Mouse (Mus musculus) liver, adult 2 months (tissue): ENCODE results near the gene Gatb. TPM values are rescaled to one million over a fixed set of nuclear protein-coding genes. Genes with fewer than 3 reads are reported as not detected.

Experiments used
- DNase-seq: peaks from one replicate; pipeline ENCODE4 v3.0.0-alpha.2; 2011; ENCODE audit warnings: low read depth, low spot score; ENCODE audit errors: extremely low read depth
- H3K27ac ChIP-seq: fragments of 200-500 bp; replicated peaks from 2 replicates; pipeline ENCODE4 v1.5.1; 2012; ENCODE audit warnings: low read depth, mild to moderate bottlenecking, control low read depth, inconsistent platforms, low read length; ENCODE audit not compliant: insufficient read depth
- H3K27me3 ChIP-seq: fragments of 200-500 bp; 2 replicates; pipeline ENCODE4 v1.6.1; 2012; ENCODE audit warnings: mild to moderate bottlenecking, moderate library complexity, low read length, inconsistent platforms; ENCODE audit not compliant: control insufficient read depth, insufficient read depth
- H3K36me3 ChIP-seq: fragments of 200-500 bp; 2 replicates; pipeline ENCODE4 v1.6.1; 2012; ENCODE audit warnings: low read length, inconsistent platforms; ENCODE audit not compliant: control insufficient read depth, insufficient read depth
- H3K4me1 ChIP-seq: fragments of 200-500 bp; 2 replicates; pipeline ENCODE4 v1.6.1; 2011; ENCODE audit warnings: low read length; ENCODE audit not compliant: control insufficient read depth, insufficient read depth
- H3K4me3 ChIP-seq: fragments of 200-500 bp; 2 replicates; pipeline ENCODE4 v1.5.1; 2011; ENCODE audit warnings: low read depth, mild to moderate bottlenecking, control low read depth, low read length, moderate library complexity; ENCODE audit not compliant: insufficient read depth
- H3K79me2 ChIP-seq: fragments of 200-500 bp; 2 replicates; pipeline ENCODE4 v1.6.1; 2012; ENCODE audit warnings: inconsistent platforms, mild to moderate bottlenecking, low read length, moderate library complexity; ENCODE audit not compliant: control insufficient read depth, insufficient read depth
- H3K9ac ChIP-seq: fragments of 200-500 bp; 2 replicates; pipeline ENCODE4 v1.6.1; 2012; ENCODE audit warnings: low read depth, mild to moderate bottlenecking, control low read depth, inconsistent platforms, low read length
- CTCF ChIP-seq: fragments of 200-500 bp; IDR thresholded peaks from 2 replicates; pipeline ENCODE4 v1.5.1; 2011; ENCODE audit warnings: low read depth, low read length, control low read depth
- POLR2A ChIP-seq: fragments of 200-500 bp; IDR thresholded peaks from 2 replicates; pipeline ENCODE4 v1.6.1; 2011; ENCODE audit warnings: low read length, control low read depth; ENCODE audit not compliant: insufficient read depth; ENCODE audit errors: extremely low read depth
- WGBS: fragments of 180-500 bp; shearing (Covaris S2); methylation state at CpG from one replicate; pipeline ENCODE4 v1.1.7; 2018; 5-methylcytosine and 5-hydroxymethylcytosine counted together
- polyA plus RNA-seq: library from polyadenylated mRNA; depleted of rRNA; stranded (reverse); fragments of >200 nt; gene quantifications from 2 replicates; pipeline ENCODE4 v1.2.3, GENCODE M21; 2012
- total RNA-seq: library from RNA; depleted of rRNA; stranded (reverse); fragments of >200 nt; gene quantifications from 2 replicates; pipeline ENCODE4 v1.2.3, GENCODE M21; 2014

The Gatb gene
- total and polyA plus RNA-seq, 2 experiments = 17.1 to 39.5 TPM

DNA sequence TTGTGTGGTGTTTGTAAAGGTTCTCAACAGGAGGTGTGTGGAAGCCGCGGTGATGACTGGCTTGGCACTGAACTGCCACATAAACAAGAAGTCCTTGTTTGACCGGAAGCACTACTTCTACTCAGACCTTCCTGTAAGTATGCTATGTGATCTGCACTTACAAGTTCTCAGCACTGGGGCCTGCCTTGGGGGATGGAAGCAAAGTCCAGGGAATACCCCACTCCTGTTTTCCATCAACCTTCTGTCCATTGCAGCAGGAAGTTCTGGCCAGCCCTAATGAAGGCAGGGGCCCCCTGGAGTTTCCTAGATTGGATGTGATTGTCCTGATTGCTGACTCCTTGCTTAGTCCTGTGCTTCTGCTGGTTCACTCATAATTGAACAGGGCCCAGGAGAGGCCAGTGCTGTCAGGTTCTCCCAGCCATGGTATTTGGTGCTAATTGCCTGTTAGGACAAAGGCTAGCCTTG lies 28.0 kb downstream of the Gatb start:
- H3K4me1 ChIP-seq = no peaks in the 10 kb centered on the region
- no peaks in the 10 kb centered on the region for H3K27me3 ChIP-seq
- H3K4me3 ChIP-seq = no peak overlapping the region
- TF ChIP-seq CTCF (no peak), POLR2A (no peak)
- 58% methylated on average over 3 of the region's 3 CpGs for WGBS
- H3K79me2 ChIP-seq = no peaks in the 10 kb centered on the region
- no peak for DNase-seq
- no peak overlapping the region for H3K9ac ChIP-seq
- peaks cover 14% of the 10 kb centered on the region; the same call in 1 of the 2 replicates for H3K36me3 ChIP-seq
- H3K27ac ChIP-seq = no peak overlapping the region

DNA sequence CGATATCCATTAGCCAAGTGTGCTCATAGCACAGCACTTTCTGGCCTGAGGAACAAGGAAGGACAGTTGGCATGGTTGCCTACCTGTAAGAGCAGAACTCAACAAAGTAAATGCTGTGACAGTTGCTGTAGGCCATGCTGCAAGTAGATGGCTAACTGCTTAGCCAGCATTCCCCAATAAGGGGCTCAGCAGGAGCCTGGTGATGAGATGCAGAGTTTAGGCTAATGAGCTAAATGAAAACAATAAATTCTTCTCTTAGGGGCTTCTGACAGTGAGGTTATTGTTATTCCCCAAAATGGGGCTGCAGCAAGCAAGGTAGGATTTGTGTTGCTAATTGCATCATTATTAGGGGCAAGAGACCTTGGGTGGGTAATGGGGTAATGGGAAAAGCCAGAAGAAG lies 29.9 kb downstream of the Gatb start:
- H3K79me2 ChIP-seq = no peaks in the 10 kb centered on the region
- no peaks in the 10 kb centered on the region for H3K27me3 ChIP-seq
- 85% methylated on average over 1 of the region's 1 CpGs for WGBS
- no peak overlapping the region for H3K27ac ChIP-seq
- H3K36me3 ChIP-seq = peaks cover 17% of the 10 kb centered on the region; the same call in 1 of the 2 replicates
- TF ChIP-seq POLR2A = no peak
- TF ChIP-seq CTCF = no peak
- H3K4me1 ChIP-seq = no peaks in the 10 kb centered on the region
- H3K9ac ChIP-seq = no peak overlapping the region
- DNase-seq = no peak
- H3K4me3 ChIP-seq = no peak overlapping the region

DNA sequence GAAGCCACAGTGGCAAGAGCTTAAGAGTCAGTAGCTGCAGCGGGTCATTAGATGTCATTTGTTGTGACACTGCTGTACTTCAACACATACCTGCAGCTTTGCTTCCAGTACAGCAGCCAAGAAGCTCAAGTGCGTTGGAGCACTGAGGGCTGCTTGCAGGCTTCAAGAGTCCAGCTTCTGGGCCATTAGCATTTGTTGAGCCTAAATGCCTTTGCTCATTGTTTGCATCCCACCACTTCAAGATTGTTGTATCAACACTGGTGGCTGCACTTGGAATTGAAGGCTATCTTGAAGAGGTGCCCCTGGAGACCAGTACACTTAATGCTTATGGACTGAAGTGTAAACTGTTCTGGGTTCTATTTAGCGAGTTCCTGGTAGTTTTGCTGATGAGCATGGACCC lies 33.0 kb downstream of the Gatb start:
- TF ChIP-seq POLR2A (no peak), CTCF (no peak)
- no peak overlapping the region for H3K27ac ChIP-seq
- no peaks in the 10 kb centered on the region for H3K79me2 ChIP-seq
- no peak overlapping the region for H3K9ac ChIP-seq
- no peaks in the 10 kb centered on the region for H3K27me3 ChIP-seq
- WGBS = 94% methylated on average over 3 of the region's 3 CpGs
- H3K4me3 ChIP-seq = no peak overlapping the region
- no peak for DNase-seq
- H3K4me1 ChIP-seq = no peaks in the 10 kb centered on the region
- H3K36me3 ChIP-seq = peaks cover 24% of the 10 kb centered on the region

DNA sequence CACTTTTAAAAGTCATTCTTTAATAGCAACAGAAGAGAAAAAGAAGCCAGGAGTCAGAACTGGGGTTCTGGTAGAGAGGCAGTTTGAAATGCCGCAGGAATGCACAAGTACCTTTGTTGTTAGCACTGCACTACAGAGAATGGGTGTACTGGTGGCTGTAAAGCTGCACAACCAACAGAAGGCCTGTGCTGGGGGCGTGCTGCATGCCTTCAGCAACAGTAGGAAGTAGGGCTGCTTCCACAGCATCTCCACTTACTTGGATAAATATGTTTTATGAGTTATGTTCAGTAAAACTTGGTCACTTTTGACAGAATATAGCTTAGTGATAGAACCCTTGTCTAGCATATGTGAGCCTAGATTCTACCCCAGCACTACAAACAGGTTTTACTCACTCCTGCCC lies 33.8 kb downstream of the Gatb start:
- Histone ChIP-seq H3K36me3 (peaks cover 24% of the 10 kb centered on the region), H3K4me3 (no peak overlapping the region), H3K27ac (no peak overlapping the region), H3K4me1 (no peaks in the 10 kb centered on the region), H3K79me2 (no peaks in the 10 kb centered on the region), H3K9ac (no peak overlapping the region), H3K27me3 (no peaks in the 10 kb centered on the region)
- DNase-seq = no peak
- no peak for TF ChIP-seq POLR2A
- TF ChIP-seq CTCF = no peak
- WGBS = 98% methylated on average over 2 of the region's 2 CpGs

DNA sequence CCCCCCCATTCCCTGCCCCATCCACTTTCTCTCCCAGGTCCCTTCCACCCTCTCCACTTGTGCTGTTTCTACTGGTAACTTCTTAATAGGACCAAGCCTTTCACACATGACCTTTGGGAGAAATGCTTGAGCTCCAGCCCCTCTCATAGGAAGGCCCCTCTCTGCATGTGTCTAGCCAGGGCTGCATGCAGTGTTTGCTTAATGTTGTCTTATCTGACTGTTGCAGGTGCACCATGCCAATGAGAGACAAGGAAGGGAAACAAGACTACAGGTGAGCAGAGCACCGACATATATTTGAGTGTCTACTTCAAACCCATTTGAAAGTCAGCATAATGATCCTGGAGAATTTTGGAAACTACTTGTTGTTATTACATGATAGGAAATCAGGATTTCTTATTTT lies 42.5 kb downstream of the Gatb start:
- 89% methylated on average over 1 of the region's 1 CpGs for WGBS

DNA sequence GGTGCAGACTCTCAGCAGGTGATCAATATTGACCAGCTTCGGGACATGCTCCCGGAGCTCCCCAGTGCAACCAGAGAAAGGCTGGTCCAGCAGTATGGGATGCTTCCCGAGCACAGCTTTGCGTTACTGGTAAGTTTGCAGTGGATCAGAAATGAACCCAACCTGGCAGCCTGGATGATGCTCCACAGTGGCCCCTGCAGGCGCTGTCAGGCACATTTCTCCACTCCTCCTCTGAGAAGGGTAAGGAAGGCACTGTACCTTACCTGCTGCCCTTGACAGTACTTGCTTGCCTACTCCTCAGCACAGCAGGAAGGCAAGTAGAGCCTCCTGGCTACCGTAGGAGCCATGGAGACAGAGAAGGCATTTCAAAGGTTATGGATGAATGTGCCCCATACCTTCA lies 45.0 kb downstream of the Gatb start:
- 92% methylated on average over 6 of the region's 6 CpGs for WGBS
- no peak overlapping the region for H3K9ac ChIP-seq

More for the DNA sequence above, 42.5 kb downstream of the Gatb start:
- Histone ChIP-seq H3K36me3 (peaks cover 34% of the 10 kb centered on the region), H3K27me3 (no peaks in the 10 kb centered on the region), H3K9ac (no peak overlapping the region), H3K27ac (no peak overlapping the region), H3K79me2 (no peaks in the 10 kb centered on the region), H3K4me1 (no peaks in the 10 kb centered on the region), H3K4me3 (no peak overlapping the region)
- no peak for TF ChIP-seq CTCF
- no peak for TF ChIP-seq POLR2A
- no peak for DNase-seq

More for the DNA sequence above, 45.0 kb downstream of the Gatb start:
- no peak for TF ChIP-seq POLR2A
- TF ChIP-seq CTCF = no peak; the same call in 1 of the 2 replicates
- H3K4me3 ChIP-seq = no peak overlapping the region
- no peak overlapping the region for H3K27ac ChIP-seq
- no peaks in the 10 kb centered on the region for H3K27me3 ChIP-seq
- no peak for DNase-seq
- peaks cover 31% of the 10 kb centered on the region for H3K36me3 ChIP-seq
- no peaks in the 10 kb centered on the region for H3K4me1 ChIP-seq
- no peaks in the 10 kb centered on the region for H3K79me2 ChIP-seq
